Mouse (Mus musculus): ENCODE data around the gene Chrnb1.

The Chrnb1 gene

GRCm38 (mm10) chr11:69795168-69795982 is at the start of gene Chrnb1:
Gene Chrnb1, minus strand, starts transcription at chr11:69795943.
- in situ Hi-C loops (cut with MboI; ENCODE audit: low pct_unique_long_range_greater_than_20kb in 1 of 2, low sequenced_read_pairs in 2 of 2, unreplicated experiment in 1 of 2) = no loop called here

- in situ Hi-C loops (cut with MboI; ENCODE audit: low pct_unique_long_range_greater_than_20kb in 1 of 2, low sequenced_read_pairs in 2 of 2, unreplicated experiment in 1 of 2) = no loop called here
Observed at GRCm38 (mm10) chr11:69838714-69839104, 43.0 kb upstream of the Chrnb1 start.

DNA sequence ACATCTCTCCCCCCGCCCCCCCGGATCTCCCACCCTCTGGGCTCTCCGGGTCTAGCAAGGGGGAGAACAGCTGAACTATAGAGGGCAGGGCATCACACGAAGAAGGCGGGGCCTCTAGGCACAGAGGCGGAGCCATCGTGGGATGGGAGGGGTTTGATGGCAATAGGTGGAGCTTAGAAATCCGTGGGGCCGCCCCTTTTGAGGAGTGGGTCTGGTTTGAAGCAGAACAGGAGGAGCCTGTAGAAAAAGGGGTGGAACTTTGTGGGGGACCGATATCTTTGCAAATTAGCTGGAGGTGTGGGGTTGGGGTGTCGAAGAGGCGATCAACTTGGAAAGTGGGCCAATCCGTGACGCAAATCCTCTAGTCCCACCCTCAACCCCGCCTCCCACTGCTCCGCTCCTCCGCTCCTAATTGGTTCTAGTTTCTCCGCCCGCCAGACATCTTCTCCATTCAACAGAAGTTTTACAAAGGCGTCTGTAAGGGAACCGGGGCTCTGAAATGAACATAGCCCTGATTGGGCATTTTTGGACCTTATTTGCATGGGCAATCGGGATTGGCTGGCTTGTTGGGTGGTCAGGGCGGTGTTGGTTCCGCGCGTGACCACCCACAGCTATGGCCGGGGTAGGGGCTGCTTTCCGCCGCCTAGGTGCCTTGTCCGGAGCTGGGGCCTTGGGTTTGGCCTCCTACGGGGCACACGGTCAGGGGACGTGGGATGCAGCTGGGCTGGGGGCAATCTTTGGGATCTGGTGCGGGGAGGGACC is 42.4 kb upstream of the Chrnb1 start, which contains the start of gene Tmem256:
Tmem256 (plus strand) TSS at position 563 of the 762 bp plus-strand sequence.
- in situ Hi-C loops (cut with MboI; ENCODE audit: low pct_unique_long_range_greater_than_20kb in 1 of 2, low sequenced_read_pairs in 2 of 2, unreplicated experiment in 1 of 2) = no loop called here

GRCm38 (mm10) chr11:69837604-69837951 is 41.8 kb upstream of the Chrnb1 start, which contains the start of gene Nlgn2:
Gene Nlgn2, minus strand, starts transcription at chr11:69837784.
- in situ Hi-C loops (cut with MboI; ENCODE audit: low pct_unique_long_range_greater_than_20kb in 1 of 2, low sequenced_read_pairs in 2 of 2, unreplicated experiment in 1 of 2) = no loop called here

GRCm38 (mm10) chr11:69836703-69837576 is 41.2 kb upstream of the Chrnb1 start:
- in situ Hi-C loops (cut with MboI; ENCODE audit: low pct_unique_long_range_greater_than_20kb in 1 of 2, low sequenced_read_pairs in 2 of 2, unreplicated experiment in 1 of 2) = no loop called here

DNA sequence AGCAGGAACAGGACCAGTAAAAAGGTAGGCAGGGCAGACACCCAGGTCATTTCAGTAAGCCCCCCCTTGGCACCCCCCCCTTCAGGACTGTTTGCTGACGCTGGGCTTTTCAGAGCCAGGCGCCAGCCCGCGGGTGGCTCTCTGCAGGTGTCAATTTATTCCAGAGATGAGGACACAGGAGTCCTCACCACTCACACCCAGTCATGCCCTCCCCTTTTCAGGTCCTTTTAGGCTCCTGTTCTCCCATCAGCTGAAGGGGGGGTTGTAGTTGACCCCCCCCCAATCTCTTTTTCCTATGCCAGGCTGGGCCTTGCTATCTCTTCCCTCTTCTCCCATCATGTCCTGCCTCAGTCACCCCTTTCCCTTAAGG is 40.2 kb upstream of the Chrnb1 start:
- in situ Hi-C loops (cut with MboI; ENCODE audit: low pct_unique_long_range_greater_than_20kb in 1 of 2, low sequenced_read_pairs in 2 of 2, unreplicated experiment in 1 of 2) = no loop called here

- in situ Hi-C loops (cut with MboI; ENCODE audit: low pct_unique_long_range_greater_than_20kb in 1 of 2, low sequenced_read_pairs in 2 of 2, unreplicated experiment in 1 of 2) = no loop called here
Observed at GRCm38 (mm10) chr11:69835326-69835965, 39.7 kb upstream of the Chrnb1 start.

DNA sequence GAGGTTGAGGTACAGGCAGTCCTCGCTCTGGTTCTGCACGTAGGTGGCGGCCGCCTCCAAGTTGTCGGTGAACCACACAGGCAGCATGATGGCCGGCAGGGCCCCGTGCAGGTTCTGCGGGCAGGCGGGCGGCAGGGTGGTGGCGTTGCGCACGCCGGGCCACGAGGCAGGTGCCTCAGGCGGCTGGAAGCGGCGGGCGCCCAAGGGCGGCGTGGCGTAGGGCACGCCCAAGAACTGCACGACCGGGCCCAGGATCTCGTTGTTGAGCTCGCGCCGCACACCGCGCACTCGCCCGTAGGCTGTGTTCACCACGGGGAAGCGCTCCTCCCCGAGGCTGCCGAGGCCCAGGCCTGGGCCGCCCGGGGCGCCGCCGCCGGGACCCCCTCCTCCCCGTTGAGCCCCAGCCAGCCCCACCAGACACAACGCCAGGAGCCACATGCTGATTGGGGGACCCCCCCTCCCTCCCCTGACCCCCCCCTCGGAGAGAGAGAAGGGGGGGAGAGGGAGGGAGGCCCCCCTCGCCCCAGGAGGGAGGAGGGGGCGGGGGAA is 38.3 kb upstream of the Chrnb1 start:
- in situ Hi-C loops (cut with MboI; ENCODE audit: low pct_unique_long_range_greater_than_20kb in 1 of 2, low sequenced_read_pairs in 2 of 2, unreplicated experiment in 1 of 2) = no loop called here

- in situ Hi-C loops (cut with MboI; ENCODE audit: low pct_unique_long_range_greater_than_20kb in 1 of 2, low sequenced_read_pairs in 2 of 2, unreplicated experiment in 1 of 2) = no loop called here
Observed at GRCm38 (mm10) chr11:69833554-69833953, 37.8 kb upstream of the Chrnb1 start.

DNA sequence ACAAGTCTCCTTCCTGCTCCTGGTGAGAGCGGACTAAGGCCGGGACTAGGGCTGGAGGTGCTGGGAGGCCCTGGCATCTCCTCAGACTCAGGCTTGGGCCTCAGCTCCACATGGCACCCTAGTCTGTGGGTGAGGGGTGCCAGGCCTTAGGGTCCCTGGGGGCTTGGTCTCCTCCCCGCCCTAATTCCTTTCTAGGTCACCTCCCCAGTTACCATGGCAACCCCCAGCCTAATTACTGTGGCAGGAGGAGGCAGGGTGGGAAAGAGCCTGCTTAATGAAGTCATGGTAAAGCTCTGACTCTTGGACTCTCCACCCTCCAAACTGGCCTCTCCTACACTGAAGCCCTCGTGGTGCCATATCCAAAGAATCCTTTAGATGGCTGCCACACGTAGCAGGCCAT is 33.1 kb upstream of the Chrnb1 start:
- in situ Hi-C loops (cut with MboI; ENCODE audit: low pct_unique_long_range_greater_than_20kb in 1 of 2, low sequenced_read_pairs in 2 of 2, unreplicated experiment in 1 of 2) = no loop called here

- in situ Hi-C loops (cut with MboI; ENCODE audit: low pct_unique_long_range_greater_than_20kb in 1 of 2, low sequenced_read_pairs in 2 of 2, unreplicated experiment in 1 of 2) = no loop called here
Observed at GRCm38 (mm10) chr11:69823456-69823855, 27.7 kb upstream of the Chrnb1 start.

DNA sequence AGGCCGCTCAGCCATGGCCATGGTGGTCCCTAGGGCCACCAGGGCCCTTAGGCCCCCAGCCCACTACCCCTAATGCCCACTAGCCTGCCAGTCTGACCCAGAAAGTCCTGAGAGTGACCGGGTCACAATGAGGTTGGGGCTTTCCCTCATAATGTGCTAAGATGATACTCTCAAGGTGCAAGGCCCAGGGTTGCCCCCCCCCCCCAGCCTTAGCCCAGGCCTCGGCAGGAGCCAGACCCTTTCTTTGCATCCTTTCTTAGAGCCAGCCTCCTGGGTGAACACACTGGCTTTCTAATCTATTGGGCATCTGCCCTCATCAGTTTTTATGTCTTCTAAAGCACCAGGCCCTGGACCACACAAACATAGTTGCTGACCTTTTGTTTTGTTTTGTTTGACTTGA is 26.3 kb upstream of the Chrnb1 start, which contains the start of gene Spem1:
Spem1 (minus strand) TSS at position 101 of the 400 bp plus-strand sequence.
- in situ Hi-C loops (cut with MboI; ENCODE audit: low pct_unique_long_range_greater_than_20kb in 1 of 2, low sequenced_read_pairs in 2 of 2, unreplicated experiment in 1 of 2) = no loop called here

DNA sequence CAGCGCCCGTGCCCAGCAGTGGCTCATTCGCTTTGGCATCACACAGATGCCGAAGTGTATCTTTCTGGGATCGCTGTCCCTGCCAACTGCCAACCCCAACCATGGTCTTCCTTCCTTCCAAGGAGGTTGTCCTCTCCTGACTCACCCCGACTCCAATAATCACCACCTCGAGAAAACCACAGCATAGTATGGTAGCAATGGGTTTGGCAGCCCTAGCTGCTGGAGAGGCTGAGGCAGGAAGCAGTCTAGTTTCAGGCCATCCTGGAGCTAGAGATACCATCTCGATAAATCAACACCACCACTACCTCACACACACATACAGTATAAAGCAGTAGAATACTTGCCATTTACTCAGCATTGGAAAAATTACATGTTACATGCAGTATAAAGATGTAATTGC is 23.1 kb upstream of the Chrnb1 start:
- in situ Hi-C loops (cut with MboI; ENCODE audit: low pct_unique_long_range_greater_than_20kb in 1 of 2, low sequenced_read_pairs in 2 of 2, unreplicated experiment in 1 of 2) = loop anchor here in 1 of 2 experiments (10.0 kb wide), 1 partner anchor 56 kb away; the partner anchor contains the start of gene Tmem95

- in situ Hi-C loops (cut with MboI; ENCODE audit: low pct_unique_long_range_greater_than_20kb in 1 of 2, low sequenced_read_pairs in 2 of 2, unreplicated experiment in 1 of 2) = loop anchor here in 1 of 2 experiments (10.0 kb wide), 1 partner anchor 56 kb away; the partner anchor contains the start of gene Tmem95
Observed at GRCm38 (mm10) chr11:69818365-69818764, 22.6 kb upstream of the Chrnb1 start, which contains the start of gene Spem2. Gene Spem2, minus strand, starts transcription at chr11:69818465.

DNA sequence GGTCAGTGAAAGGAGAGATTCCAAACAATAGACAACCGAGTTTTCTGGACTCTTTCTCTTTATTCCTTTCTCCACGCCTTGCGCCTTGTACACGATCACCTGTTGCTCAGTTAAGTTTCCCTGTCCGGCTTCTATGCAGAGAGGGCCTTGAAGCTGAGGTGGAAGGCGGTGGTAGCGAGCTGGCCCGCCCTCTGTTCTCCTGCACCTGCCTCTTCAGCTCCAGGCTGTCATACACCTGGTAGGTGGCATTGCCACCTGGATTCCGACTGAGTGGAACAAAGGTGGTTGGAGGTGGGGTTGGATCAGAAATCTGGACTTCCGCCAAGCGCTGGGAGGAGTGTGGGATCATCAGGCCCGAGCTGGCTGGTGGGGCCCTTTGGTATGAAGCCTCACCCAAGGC is 20.8 kb upstream of the Chrnb1 start:
- in situ Hi-C loops (cut with MboI; ENCODE audit: low pct_unique_long_range_greater_than_20kb in 1 of 2, low sequenced_read_pairs in 2 of 2, unreplicated experiment in 1 of 2) = loop anchor here in 1 of 2 experiments (10.0 kb wide), 1 partner anchor 58 kb away; the partner anchor contains the start of gene Tmem95

GRCm38 (mm10) chr11:69815155-69815554 is 19.4 kb upstream of the Chrnb1 start, which contains the start of gene Gm39566:
Gene Gm39566, minus strand, starts transcription at chr11:69815298.
- in situ Hi-C loops (cut with MboI; ENCODE audit: low pct_unique_long_range_greater_than_20kb in 1 of 2, low sequenced_read_pairs in 2 of 2, unreplicated experiment in 1 of 2) = loop anchor here in 1 of 2 experiments (10.0 kb wide), 1 partner anchor 60 kb away; the partner anchor contains the start of gene Tmem95

DNA sequence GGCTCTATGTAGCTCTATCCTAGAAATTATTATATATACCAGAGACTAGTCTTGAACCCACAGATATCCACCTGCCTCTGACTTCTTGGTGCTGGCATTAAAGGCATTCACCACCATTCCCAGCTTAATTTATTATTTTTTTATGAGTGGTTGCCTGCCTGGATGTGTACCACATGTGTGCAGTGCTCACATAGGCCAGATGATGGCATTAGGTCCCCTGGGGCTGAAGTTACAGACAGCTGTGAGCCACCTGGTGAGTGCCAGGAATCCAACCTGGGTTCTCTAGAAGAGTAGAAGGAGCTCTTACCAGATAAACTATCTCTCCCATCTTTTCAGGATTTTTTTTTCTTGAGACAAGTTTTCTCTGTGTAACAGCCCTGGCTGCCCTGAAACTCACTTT is 14.5 kb upstream of the Chrnb1 start:
- in situ Hi-C loops (cut with MboI; ENCODE audit: low pct_unique_long_range_greater_than_20kb in 1 of 2, low sequenced_read_pairs in 2 of 2, unreplicated experiment in 1 of 2) = loop anchor here in 1 of 2 experiments (10.0 kb wide), 1 partner anchor 65 kb away; the partner anchor contains the start of gene Tmem95

Measured in mouse embryonic stem cell (cell line).